Mouse (Mus musculus): Measurements from ENCODE around the gene Snrnp27. TPM values are rescaled to one million over a fixed set of nuclear protein-coding genes. Genes with fewer than 3 reads are reported as not detected.

Gene Snrnp27
- polyA plus RNA-seq, 1 experiment from 2014 or later = 108 TPM

- no peak for TF ChIP-seq CTCF (IDR thresholded peaks at IDR 0.05; ENCODE audit: low read depth)
- ATAC-seq (ENCODE audit: insufficient read depth) = no peak
- peaks cover 72% of the 10 kb centered on the region for H3K36me3 ChIP-seq (ENCODE audit: insufficient read depth)
- H3K4me2 ChIP-seq = no peak overlapping the region
- H3K4me3 ChIP-seq (ENCODE audit: low read depth, low read length) = no peak overlapping the region
- no peaks in the 10 kb centered on the region for H3K4me1 ChIP-seq (ENCODE audit: insufficient read depth)
- DNase-seq = no peak
- H3K9me3 ChIP-seq (ENCODE audit: low read depth, low read length) = no peaks in the 10 kb centered on the region
- H3K9ac ChIP-seq = no peak overlapping the region
- WGBS = 87% methylated on average over 9 of the region's 9 CpGs
- H3K27me3 ChIP-seq (ENCODE audit: insufficient read depth, low read length) = no peaks in the 10 kb centered on the region
- H3K27ac ChIP-seq (ENCODE audit: low read depth) = no peak overlapping the region
Observed at GRCm38 (mm10) chr6:86702577-86702976, 18.3 kb upstream of the Snrnp27 start.

GRCm38 (mm10) chr6:86697903-86698302 lies 13.6 kb upstream of the Snrnp27 start:
- DNase-seq = no peak

GRCm38 (mm10) chr6:86696213-86696612 lies 11.9 kb upstream of the Snrnp27 start:
- ATAC-seq (ENCODE audit: insufficient read depth) (no peak), DNase-seq (no peak)
- Histone ChIP-seq H3K4me2 (no peak overlapping the region), H3K36me3 (ENCODE audit: insufficient read depth) (peaks cover 57% of the 10 kb centered on the region), H3K9me3 (ENCODE audit: low read depth, low read length) (no peaks in the 10 kb centered on the region), H3K9ac (no peak overlapping the region), H3K27ac (ENCODE audit: low read depth) (no peak overlapping the region), H3K4me1 (ENCODE audit: insufficient read depth) (no peaks in the 10 kb centered on the region), H3K4me3 (ENCODE audit: low read depth, low read length) (no peak overlapping the region), H3K27me3 (ENCODE audit: insufficient read depth, low read length) (no peaks in the 10 kb centered on the region)
- 80% methylated on average over 10 of the region's 10 CpGs for WGBS
- no peak for TF ChIP-seq CTCF (IDR thresholded peaks at IDR 0.05; ENCODE audit: low read depth)

More at GRCm38 (mm10) chr6:86697903-86698302, 13.6 kb upstream of the Snrnp27 start:
- 77% methylated on average over 6 of the region's 6 CpGs for WGBS
- H3K36me3 ChIP-seq (ENCODE audit: insufficient read depth) = peaks cover 68% of the 10 kb centered on the region
- no peaks in the 10 kb centered on the region for H3K27me3 ChIP-seq (ENCODE audit: insufficient read depth, low read length)
- no peak overlapping the region for H3K9ac ChIP-seq
- H3K27ac ChIP-seq (ENCODE audit: low read depth) = no peak overlapping the region
- H3K4me1 ChIP-seq (ENCODE audit: insufficient read depth) = no peaks in the 10 kb centered on the region
- no peak for TF ChIP-seq CTCF (IDR thresholded peaks at IDR 0.05; ENCODE audit: low read depth)
- no peak overlapping the region for H3K4me2 ChIP-seq
- ATAC-seq (ENCODE audit: insufficient read depth) = no peak
- H3K9me3 ChIP-seq (ENCODE audit: low read depth, low read length) = no peaks in the 10 kb centered on the region
- H3K4me3 ChIP-seq (ENCODE audit: low read depth, low read length) = no peak overlapping the region

- H3K4me1 ChIP-seq (ENCODE audit: insufficient read depth) = no peaks in the 10 kb centered on the region
- no peaks in the 10 kb centered on the region for H3K27me3 ChIP-seq (ENCODE audit: insufficient read depth, low read length)
- DNase-seq (peak; percentile 72), ATAC-seq (ENCODE audit: insufficient read depth) (no peak)
- H3K9me3 ChIP-seq (ENCODE audit: low read depth, low read length) = no peaks in the 10 kb centered on the region
- no peak overlapping the region for H3K4me3 ChIP-seq (ENCODE audit: low read depth, low read length)
- H3K27ac ChIP-seq (ENCODE audit: low read depth) = no peak overlapping the region
- H3K36me3 ChIP-seq (ENCODE audit: insufficient read depth) = peaks cover 54% of the 10 kb centered on the region
- H3K9ac ChIP-seq = no peak overlapping the region
- H3K4me2 ChIP-seq = no peak overlapping the region
- peak; percentile 78 for TF ChIP-seq CTCF (IDR thresholded peaks at IDR 0.05; ENCODE audit: low read depth)
Observed at GRCm38 (mm10) chr6:86694465-86694864, 10.1 kb upstream of the Snrnp27 start.

GRCm38 (mm10) chr6:86689671-86690070 lies 5.3 kb upstream of the Snrnp27 start:
- Histone ChIP-seq H3K27ac (ENCODE audit: low read depth) (no peak overlapping the region), H3K27me3 (ENCODE audit: insufficient read depth, low read length) (no peaks in the 10 kb centered on the region), H3K9me3 (ENCODE audit: low read depth, low read length) (no peaks in the 10 kb centered on the region), H3K9ac (no peak overlapping the region), H3K4me1 (ENCODE audit: insufficient read depth) (no peaks in the 10 kb centered on the region), H3K4me3 (ENCODE audit: low read depth, low read length) (no peak overlapping the region), H3K4me2 (no peak overlapping the region), H3K36me3 (ENCODE audit: insufficient read depth) (peaks cover 22% of the 10 kb centered on the region)
- WGBS = 93% methylated on average over 3 of the region's 3 CpGs
- no peak for TF ChIP-seq CTCF (IDR thresholded peaks at IDR 0.05; ENCODE audit: low read depth)
- ATAC-seq (ENCODE audit: insufficient read depth) (no peak), DNase-seq (no peak)

GRCm38 (mm10) chr6:86686971-86687370 lies 2.6 kb upstream of the Snrnp27 start:
- TF ChIP-seq CTCF (IDR thresholded peaks at IDR 0.05; ENCODE audit: low read depth) = no peak
- no peak overlapping the region for H3K4me2 ChIP-seq
- H3K36me3 ChIP-seq (ENCODE audit: insufficient read depth) = peaks cover 23% of the 10 kb centered on the region
- H3K9ac ChIP-seq = no peak overlapping the region
- H3K27ac ChIP-seq (ENCODE audit: low read depth) = no peak overlapping the region
- DNase-seq (no peak), ATAC-seq (ENCODE audit: insufficient read depth) (no peak)
- H3K4me3 ChIP-seq (ENCODE audit: low read depth, low read length) = no peak overlapping the region
- WGBS = 47% methylated on average over 1 of the region's 1 CpGs
- H3K9me3 ChIP-seq (ENCODE audit: low read depth, low read length) = no peaks in the 10 kb centered on the region
- H3K4me1 ChIP-seq (ENCODE audit: insufficient read depth) = no peaks in the 10 kb centered on the region
- H3K27me3 ChIP-seq (ENCODE audit: insufficient read depth, low read length) = no peaks in the 10 kb centered on the region

- TF ChIP-seq CTCF (IDR thresholded peaks at IDR 0.05; ENCODE audit: low read depth) = no peak
- DNase-seq = no peak
- 34% methylated on average over 12 of the region's 12 CpGs for WGBS
- H3K4me3 ChIP-seq (ENCODE audit: low read depth, low read length) = peak overlapping the region; percentile 82
- H3K27ac ChIP-seq (ENCODE audit: low read depth) = 0 out of 2 replicates have a peak overlapping the region, but pooled peaks have one; percentile 48
- no peaks in the 10 kb centered on the region for H3K27me3 ChIP-seq (ENCODE audit: insufficient read depth, low read length)
- H3K4me1 ChIP-seq (ENCODE audit: insufficient read depth) = no peaks in the 10 kb centered on the region
- H3K4me2 ChIP-seq = peak overlapping the region; percentile 66
- peak overlapping the region; percentile 85 for H3K9ac ChIP-seq
- peaks cover 30% of the 10 kb centered on the region for H3K36me3 ChIP-seq (ENCODE audit: insufficient read depth)
- peak; percentile 44 for ATAC-seq (ENCODE audit: insufficient read depth)
- H3K9me3 ChIP-seq (ENCODE audit: low read depth, low read length) = no peaks in the 10 kb centered on the region
Observed at GRCm38 (mm10) chr6:86684655-86685011, 311 bp upstream of the Snrnp27 start.

GRCm38 (mm10) chr6:86681289-86681688 lies 3.0 kb downstream of the Snrnp27 start:
- Histone ChIP-seq H3K27ac (ENCODE audit: low read depth) (no peak overlapping the region), H3K27me3 (ENCODE audit: insufficient read depth, low read length) (no peaks in the 10 kb centered on the region), H3K4me2 (no peak overlapping the region), H3K36me3 (ENCODE audit: insufficient read depth) (peaks cover 64% of the 10 kb centered on the region), H3K4me1 (ENCODE audit: insufficient read depth) (no peaks in the 10 kb centered on the region), H3K4me3 (ENCODE audit: low read depth, low read length) (no peak overlapping the region), H3K9me3 (ENCODE audit: low read depth, low read length) (no peaks in the 10 kb centered on the region), H3K9ac (no peak overlapping the region)
- TF ChIP-seq CTCF (IDR thresholded peaks at IDR 0.05; ENCODE audit: low read depth) = no peak
- DNase-seq (no peak), ATAC-seq (ENCODE audit: insufficient read depth) (no peak)
- 88% methylated on average over 3 of the region's 3 CpGs for WGBS
